In genomic region chr9:79997282-79997681, GRCm38 (mm10) we compare ENCODE assay signal across 25 mouse cellular contexts. TPM values are rescaled to one million over a fixed set of nuclear protein-coding genes. Genes with fewer than 3 reads are reported as not detected.
"Had no signal": no experiment of that assay in that cellular context is flagged by ENCODE, and none has a peak within 500 bp of the region (broad histone marks: within the 10 kb centered on the region; RNA-seq: fewer than 3 reads in every experiment).

No protein-coding gene starts in this region.

- DNase-seq: kidney, adult 2 months; kidney, postnatal 25 days; layer of hippocampus, adult 9-11 months; liver; retina, postnatal 1 day; right cerebral cortex, postnatal 25 days; thymus, adult 2 months; thymus, postnatal 14 days; thymus, postnatal 4 days had no signal

- H3K9me3 ChIP-seq: limb, embryonic 10.5 days; limb, embryonic 13.5 days; liver, embryonic 12.5 days; liver, embryonic 15.5 days; megakaryocyte, embryonic 14.5 days; midbrain, embryonic 10.5 days; midbrain, embryonic 13.5 days; neural tube, embryonic 13.5 days had no signal

- H3K27me3 ChIP-seq: limb, embryonic 13.5 days; liver, embryonic 12.5 days; liver, embryonic 15.5 days; megakaryocyte, embryonic 14.5 days; midbrain, embryonic 13.5 days; neural tube, embryonic 13.5 days had no signal

- ATAC-seq: intestine, postnatal 0 days; liver, embryonic 12.5 days; midbrain, embryonic 13.5 days; midbrain, embryonic 16.5 days had no signal

- H3K9ac ChIP-seq: limb, embryonic 13.5 days; liver, embryonic 12.5 days; liver, embryonic 15.5 days; midbrain, embryonic 13.5 days; neural tube, embryonic 13.5 days had no signal

- H3K36me3 ChIP-seq: limb, embryonic 10.5 days; limb, embryonic 13.5 days; liver, embryonic 12.5 days; liver, embryonic 15.5 days; midbrain, embryonic 10.5 days; midbrain, embryonic 13.5 days; neural tube, embryonic 13.5 days had no signal

- H3K4me3 ChIP-seq: layer of hippocampus, adult 2 months; limb, embryonic 10.5 days; limb, embryonic 13.5 days; liver, embryonic 12.5 days; liver, embryonic 15.5 days; megakaryocyte, embryonic 14.5 days; midbrain, embryonic 10.5 days; midbrain, embryonic 13.5 days; myocyte; neural tube, embryonic 13.5 days had no signal

- H3K4me1 ChIP-seq: limb, embryonic 10.5 days; limb, embryonic 13.5 days; liver, embryonic 12.5 days; liver, embryonic 15.5 days; megakaryocyte, embryonic 14.5 days; midbrain, embryonic 13.5 days had no signal

- H3K4me2 ChIP-seq: limb, embryonic 13.5 days; liver, embryonic 12.5 days; liver, embryonic 15.5 days; midbrain, embryonic 13.5 days; neural tube, embryonic 13.5 days had no signal

- H3K27ac ChIP-seq: kidney, postnatal 0 days; layer of hippocampus, adult 2 months; limb, embryonic 10.5 days; limb, embryonic 13.5 days; liver, embryonic 12.5 days; liver, embryonic 15.5 days; macrophage; midbrain, embryonic 10.5 days; midbrain, embryonic 13.5 days; neural tube, embryonic 13.5 days; stomach, postnatal 0 days had no signal

RNA-seq across cellular contexts. Expression of gene Filip1, which starts 15.4 kb away (rescaled TPM):
- total RNA-seq: monocyte, adult 5-6 weeks had no signal
- polyA plus RNA-seq: macrophage had no signal
